Mouse (Mus musculus): Measurements from ENCODE around the gene Panx2.

The Panx2 gene

DNA sequence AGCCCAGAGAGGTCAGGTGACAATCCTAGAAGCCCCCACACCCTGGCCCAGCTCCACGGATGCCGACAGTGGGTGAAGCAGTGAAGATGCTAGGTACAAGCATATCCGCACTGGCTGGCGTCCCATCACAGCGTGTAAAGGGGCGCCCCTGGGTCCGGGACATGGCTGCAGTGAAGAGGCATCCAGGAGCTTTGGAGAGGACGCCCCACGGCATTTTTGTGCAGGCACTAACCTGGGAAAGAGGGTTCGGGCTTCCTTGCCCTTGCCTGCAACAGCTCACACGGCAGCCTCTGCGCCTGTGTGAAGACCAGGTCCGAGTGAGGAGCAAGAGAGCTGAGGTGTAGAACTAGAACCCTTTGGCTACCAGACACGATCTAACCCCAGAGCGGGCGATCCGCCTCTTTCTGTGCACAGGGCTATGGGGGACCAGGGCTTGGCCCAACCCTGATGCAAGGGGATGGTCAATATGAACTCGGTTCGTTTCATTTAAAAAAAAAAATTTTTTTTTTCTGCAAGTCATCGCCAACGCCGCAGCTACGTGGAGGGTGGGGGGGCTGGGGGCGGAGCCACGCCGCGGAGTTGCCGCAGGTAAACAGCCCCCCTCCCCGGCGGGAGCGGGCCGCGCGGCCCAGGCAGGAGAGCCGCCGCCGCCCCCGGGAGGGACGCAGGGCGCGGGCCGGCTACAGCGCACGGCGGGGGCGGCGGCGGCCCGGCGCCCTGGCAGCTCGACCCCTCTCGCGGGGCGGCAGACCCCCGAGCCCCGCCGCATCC, at the start of gene Panx2:
Gene Panx2, plus strand, starts transcription at position 574 of the 771 bp plus-strand sequence.
- DNase-seq: peak; percentile 80 to 82

- DNase-seq: no peak
Observed at GRCm38 (mm10) chr15:89016722-89017121, 42.8 kb upstream of the Panx2 start.

GRCm38 (mm10) chr15:89020085-89020484, 39.4 kb upstream of the Panx2 start:
- no peak for DNase-seq

DNA sequence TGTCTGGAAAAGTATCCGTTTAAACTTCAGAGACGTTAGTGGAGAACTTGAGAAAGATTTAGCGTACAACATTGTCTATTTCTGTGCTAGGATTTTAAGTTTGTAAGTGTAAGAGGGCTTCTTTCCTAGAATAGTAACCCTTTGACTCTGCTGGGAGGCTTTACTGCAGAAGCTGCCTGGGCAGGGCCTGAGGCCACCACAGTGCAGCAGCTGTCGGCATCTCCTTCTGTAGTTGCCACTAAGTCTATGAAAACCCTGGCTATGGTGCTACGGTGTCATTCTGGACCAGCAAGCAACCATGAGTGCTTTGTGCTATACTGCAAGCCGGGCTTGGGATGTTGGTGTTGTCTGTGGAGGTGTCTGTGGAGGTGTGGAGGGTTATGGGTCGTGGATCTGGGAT, 39.0 kb upstream of the Panx2 start:
- DNase-seq: no peak

GRCm38 (mm10) chr15:89044381-89044780, 15.2 kb upstream of the Panx2 start:
- DNase-seq: no peak

DNA sequence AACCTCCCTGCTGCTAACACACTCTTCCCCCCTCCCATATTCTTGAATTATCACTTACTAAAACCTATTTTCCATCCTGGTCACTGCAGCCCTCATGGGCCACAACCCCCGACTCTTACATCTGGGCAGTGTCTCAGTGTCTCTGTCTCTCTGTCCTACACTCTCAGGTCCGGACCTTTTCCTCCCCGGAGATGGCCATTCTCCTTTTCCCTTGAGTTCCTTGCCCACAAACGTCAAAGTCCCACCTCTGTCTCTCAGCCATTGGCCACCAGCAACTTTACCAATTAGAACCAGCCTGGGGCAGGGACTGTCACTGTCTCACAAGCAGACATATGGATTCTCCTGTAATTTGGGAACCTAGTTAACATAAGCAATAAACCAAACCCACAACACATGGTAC, 13.2 kb upstream of the Panx2 start:
- DNase-seq: no peak

- DNase-seq: no peak
Observed at GRCm38 (mm10) chr15:89054666-89055065, 4.9 kb upstream of the Panx2 start.

GRCm38 (mm10) chr15:89058736-89059135, 798 bp upstream of the Panx2 start:
- DNase-seq: peak in 1 of 2 experiments; percentile 34

DNA sequence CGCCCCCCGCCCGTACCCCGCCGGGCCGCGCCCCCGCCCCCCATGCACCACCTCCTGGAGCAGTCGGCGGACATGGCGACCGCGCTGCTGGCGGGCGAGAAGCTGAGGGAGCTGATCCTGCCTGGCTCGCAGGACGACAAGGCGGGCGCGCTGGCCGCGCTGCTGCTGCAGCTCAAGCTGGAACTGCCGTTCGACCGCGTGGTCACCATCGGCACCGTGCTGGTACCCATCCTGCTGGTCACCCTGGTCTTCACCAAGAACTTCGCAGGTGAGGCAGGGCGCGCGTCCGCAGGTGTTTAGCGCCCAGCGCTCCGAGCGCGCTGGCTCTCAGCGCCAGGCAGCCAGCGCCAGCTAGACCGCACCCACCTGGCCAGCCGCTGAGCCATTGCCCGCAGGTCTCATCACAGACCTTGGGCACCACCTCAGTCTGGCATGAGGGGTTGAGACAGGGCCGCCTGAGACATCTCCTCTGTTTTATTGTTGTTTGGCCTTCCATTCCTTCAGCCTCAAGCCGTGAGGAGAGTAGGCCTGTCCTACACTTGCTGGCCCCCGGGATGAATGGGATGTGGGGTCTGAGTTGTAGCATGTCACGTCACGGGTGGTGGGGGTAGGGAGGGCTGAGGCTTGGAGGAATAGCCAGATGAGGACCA, 623 bp downstream of the Panx2 start:
- peak; percentile 74 to 80 for DNase-seq

- peak; percentile 45 for DNase-seq
Observed at GRCm38 (mm10) chr15:89060811-89061460, 1.4 kb downstream of the Panx2 start.

DNA sequence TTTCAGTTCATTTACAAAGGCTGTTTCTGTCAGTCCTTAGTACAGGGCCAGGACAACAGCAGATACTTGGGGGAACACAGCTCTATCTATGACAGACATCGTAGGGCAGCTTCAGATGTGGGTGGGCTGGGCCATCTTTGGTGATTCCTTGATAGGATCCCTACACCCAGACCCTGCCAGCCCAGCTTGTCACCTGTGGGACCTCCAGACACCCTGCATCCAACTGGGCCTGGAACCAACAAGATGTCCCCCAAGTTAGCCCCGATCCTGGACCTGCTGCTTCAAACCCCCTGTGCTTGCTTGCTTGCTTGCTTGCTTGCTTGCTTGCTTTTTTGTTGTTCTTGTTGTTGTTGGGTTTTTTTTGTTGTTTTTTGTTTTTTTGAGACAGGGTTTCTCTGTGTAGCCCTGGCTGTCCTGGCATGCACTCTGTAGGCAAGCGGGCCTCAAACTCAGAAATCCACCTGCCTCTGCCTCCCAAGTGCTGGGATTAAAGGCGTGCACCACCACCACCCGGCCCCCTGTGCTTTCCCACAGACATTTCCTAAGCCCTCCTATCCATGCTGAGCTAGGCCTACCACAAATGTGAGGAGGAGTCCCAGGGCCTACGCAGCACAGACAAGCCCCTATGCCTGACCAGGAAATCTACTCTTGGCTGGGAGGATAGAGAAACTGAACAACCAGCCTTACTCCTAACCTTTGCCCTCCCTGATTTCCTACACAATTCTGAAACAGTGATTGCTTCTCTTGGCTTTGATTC, 2.4 kb downstream of the Panx2 start:
- DNase-seq: peak; percentile 19 to 20

GRCm38 (mm10) chr15:89062518-89062910, 3.0 kb downstream of the Panx2 start:
- DNase-seq: peak; percentile 8 to 14

- peak; percentile 16 to 36 for DNase-seq
Observed at GRCm38 (mm10) chr15:89063001-89063400, 3.5 kb downstream of the Panx2 start.

GRCm38 (mm10) chr15:89063536-89063935, 4.0 kb downstream of the Panx2 start:
- DNase-seq: peak; percentile 80 to 81

DNA sequence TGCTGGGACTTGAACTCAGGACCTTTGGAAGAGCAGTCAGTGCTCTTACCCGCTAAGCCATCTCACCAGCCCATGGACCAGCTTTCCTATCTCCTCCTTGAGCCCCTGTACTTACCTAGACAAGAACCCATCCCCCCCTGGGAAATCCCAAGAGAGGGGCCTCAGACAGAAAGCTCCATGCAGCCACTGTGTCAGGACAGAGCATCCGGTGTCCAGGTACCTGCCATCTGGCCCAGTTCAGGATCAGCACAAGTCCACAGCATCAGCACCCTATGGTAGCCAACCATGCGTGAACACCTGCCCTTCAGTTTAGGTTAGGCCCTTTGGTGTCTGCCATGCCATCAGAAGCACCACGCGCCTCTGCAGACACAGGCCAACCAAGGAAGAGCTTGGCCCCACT, 5.4 kb downstream of the Panx2 start:
- DNase-seq: peak; percentile 17 to 23

GRCm38 (mm10) chr15:89067609-89068008, 8.1 kb downstream of the Panx2 start:
- peak in 1 of 2 experiments; percentile 38 for DNase-seq

DNA sequence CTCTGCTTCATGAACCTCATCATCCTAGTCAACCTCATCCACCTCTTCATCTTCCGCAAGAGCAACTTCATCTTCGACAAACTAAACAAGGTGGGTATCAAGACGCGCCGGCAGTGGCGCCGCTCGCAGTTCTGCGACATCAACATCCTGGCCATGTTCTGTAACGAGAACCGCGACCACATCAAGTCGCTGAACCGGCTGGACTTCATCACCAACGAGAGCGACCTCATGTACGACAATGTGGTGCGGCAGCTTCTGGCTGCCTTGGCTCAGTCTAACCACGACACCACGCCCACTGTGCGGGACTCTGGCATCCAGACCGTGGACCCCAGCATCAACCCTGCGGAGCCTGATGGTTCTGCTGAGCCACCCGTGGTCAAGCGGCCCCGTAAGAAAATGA, 8.7 kb downstream of the Panx2 start:
- peak in 1 of 2 experiments; percentile 34 for DNase-seq

- peak; percentile 15 to 33 for DNase-seq
Observed at GRCm38 (mm10) chr15:89069336-89069840, 9.9 kb downstream of the Panx2 start.

DNA sequence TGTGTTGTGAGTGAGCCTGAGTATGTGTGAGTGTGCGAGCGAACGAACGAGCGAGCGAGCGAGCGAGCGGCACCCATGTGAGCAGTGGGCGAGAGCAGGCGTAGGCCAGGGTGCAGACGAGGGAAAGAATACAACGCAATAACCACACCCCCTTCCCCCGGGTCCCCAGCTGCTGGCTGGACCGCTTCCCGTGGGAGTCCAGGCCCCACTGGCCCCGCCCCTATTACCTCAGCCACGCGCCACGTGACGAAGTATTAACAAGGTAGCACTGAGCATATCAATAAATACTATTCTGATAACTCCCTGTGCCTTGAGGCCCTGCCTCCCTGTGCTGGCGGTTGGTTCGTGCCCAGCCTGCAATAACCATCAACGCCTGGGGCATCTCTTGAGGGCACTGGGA, 11.1 kb downstream of the Panx2 start:
- peak in 1 of 2 experiments; percentile 33 for DNase-seq

- DNase-seq: no peak
Observed at GRCm38 (mm10) chr15:89073993-89074603, 14.6 kb downstream of the Panx2 start.

- peak in 1 of 2 experiments; percentile 55 for DNase-seq
Observed at GRCm38 (mm10) chr15:89074613-89075477, 15.3 kb downstream of the Panx2 start, which contains the start of gene Trabd. TSS of gene Trabd (plus strand) at chr15:89075124.

Data from cerebellum, postnatal 25 days (tissue).